Mouse (Mus musculus) Muller cell, postnatal 12 days (primary cell): ENCODE data around the gene Msi2.
A peak's percentile ranks its signal among the peaks of the same experiment; 100 is the strongest.

Experiments used
- DNase-seq: peaks from one replicate; pipeline ENCODE4 v3.0.0-alpha.2; 2015; ENCODE audit errors: inconsistent ontology term

The Msi2 gene

GRCm38 (mm10) chr11:88541666-88542639 lies 176.4 kb downstream of the Msi2 start:
- no peak for DNase-seq

GRCm38 (mm10) chr11:88539637-88540478 lies 178.5 kb downstream of the Msi2 start:
- peak; percentile 89 for DNase-seq

- DNase-seq: peak; percentile 75
Observed at GRCm38 (mm10) chr11:88538710-88539340, 179.5 kb downstream of the Msi2 start.

GRCm38 (mm10) chr11:88537344-88537743 lies 181.0 kb downstream of the Msi2 start:
- peak; percentile 82 for DNase-seq

- DNase-seq: no peak
Observed at GRCm38 (mm10) chr11:88536861-88537260, 181.5 kb downstream of the Msi2 start.

- peak; percentile 73 for DNase-seq
Observed at GRCm38 (mm10) chr11:88534331-88534929, 183.9 kb downstream of the Msi2 start.

- DNase-seq: no peak
Observed at GRCm38 (mm10) chr11:88532016-88532415, 186.3 kb downstream of the Msi2 start.

GRCm38 (mm10) chr11:88530032-88530431 lies 188.3 kb downstream of the Msi2 start:
- no peak for DNase-seq

- peak; percentile 98 for DNase-seq
Observed at GRCm38 (mm10) chr11:88528522-88529101, 189.7 kb downstream of the Msi2 start.

GRCm38 (mm10) chr11:88526711-88527110 lies 191.6 kb downstream of the Msi2 start:
- DNase-seq: no peak

- peak; percentile 96 for DNase-seq
Observed at GRCm38 (mm10) chr11:88524790-88525575, 193.3 kb downstream of the Msi2 start.

GRCm38 (mm10) chr11:88524437-88524789 lies 193.9 kb downstream of the Msi2 start:
- no peak for DNase-seq

GRCm38 (mm10) chr11:88523921-88524320 lies 194.4 kb downstream of the Msi2 start:
- peak; percentile 73 for DNase-seq

GRCm38 (mm10) chr11:88523511-88523910 lies 194.8 kb downstream of the Msi2 start:
- peak; percentile 71 for DNase-seq

GRCm38 (mm10) chr11:88522114-88522513 lies 196.2 kb downstream of the Msi2 start:
- DNase-seq: no peak

- peak; percentile 76 for DNase-seq
Observed at GRCm38 (mm10) chr11:88520951-88521730, 197.2 kb downstream of the Msi2 start.

GRCm38 (mm10) chr11:88518361-88518760 lies 200.0 kb downstream of the Msi2 start:
- no peak for DNase-seq

GRCm38 (mm10) chr11:88516596-88517485 lies 201.5 kb downstream of the Msi2 start:
- no peak for DNase-seq
